Mouse (Mus musculus): Measurements from ENCODE around the gene Clybl. TPM values are rescaled to one million over a fixed set of nuclear protein-coding genes. Genes with fewer than 3 reads are reported as not detected.
A peak's percentile ranks its signal among the peaks of the same experiment; 100 is the strongest.

Clybl gene
- total and polyA plus RNA-seq, 2 experiments from 2014 or later = 8.7 to 21.1 TPM

DNA sequence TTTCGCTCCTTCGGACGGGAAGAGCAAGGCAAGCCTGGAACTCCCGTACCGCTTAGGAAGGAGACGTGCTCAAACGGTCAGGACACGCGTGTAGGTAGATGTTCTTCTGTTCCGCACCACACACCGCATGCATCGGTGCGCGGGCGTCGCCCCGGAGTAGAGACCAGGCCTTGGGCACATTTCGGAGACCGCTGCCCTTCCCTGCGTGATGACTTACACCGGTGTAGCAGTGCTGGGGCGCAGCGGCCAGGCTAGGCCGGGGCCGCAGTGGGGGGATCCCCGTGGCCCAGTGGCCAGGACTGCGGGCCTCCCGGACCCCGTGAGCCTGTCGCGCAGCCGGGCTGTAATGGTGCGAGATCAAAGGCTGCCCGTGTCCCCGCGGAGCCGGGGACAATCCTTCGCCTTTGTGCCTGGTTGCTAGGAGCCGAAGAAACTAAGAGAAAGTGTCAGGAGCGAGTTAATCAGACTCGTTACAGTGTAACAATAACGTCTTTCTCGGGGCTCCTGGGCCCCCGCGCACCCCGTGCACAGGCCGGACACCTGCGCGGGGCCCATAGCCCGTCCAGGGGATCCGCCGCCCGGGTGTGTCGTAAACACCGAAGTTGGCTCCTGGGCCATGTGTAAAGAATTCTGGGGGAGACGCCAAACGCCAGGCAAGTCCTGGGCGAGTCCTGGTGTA is 225.2 kb downstream of the Clybl start:
- Histone ChIP-seq H3K36me3 (ENCODE audit: insufficient read depth, low read length) (no peaks in the 10 kb centered on the region), H3K9ac (replicated peaks; ENCODE audit: low read length, poor library complexity, severe bottlenecking) (peak overlapping the region; percentile 29; the same call in 1 of the 2 replicates), H3K9me3 (ENCODE audit: low read length) (no peaks in the 10 kb centered on the region), H3K4me1 (ENCODE audit: insufficient read depth, low read length) (peaks cover 5% of the 10 kb centered on the region; the same call in 1 of the 2 replicates), H3K4me3 (ENCODE audit: low read depth, low read length) (peak overlapping the region; percentile 25), H3K4me2 (ENCODE audit: low read depth, low read length, poor library complexity, severe bottlenecking) (peak overlapping the region; percentile 54), H3K27ac (ENCODE audit: low read depth, low read length) (no peak overlapping the region), H3K27me3 (ENCODE audit: insufficient read depth, low read length) (peaks cover 68% of the 10 kb centered on the region)
- WGBS = 3% methylated on average over 58 of the region's 58 CpGs
- peak; percentile 52 for ATAC-seq (ENCODE audit: low FRiP score)
- TF ChIP-seq CTCF (IDR thresholded peaks at IDR 0.05) = no peak
- no peak for DNase-seq (ENCODE audit: low spot score)

- no peak for TF ChIP-seq CTCF (IDR thresholded peaks at IDR 0.05)
- no peaks in the 10 kb centered on the region for H3K9me3 ChIP-seq (ENCODE audit: low read length)
- WGBS = 76% methylated on average over 2 of the region's 2 CpGs
- no peak overlapping the region for H3K9ac ChIP-seq (replicated peaks; ENCODE audit: low read length, poor library complexity, severe bottlenecking)
- no peak overlapping the region for H3K27ac ChIP-seq (ENCODE audit: low read depth, low read length)
- no peaks in the 10 kb centered on the region for H3K36me3 ChIP-seq (ENCODE audit: insufficient read depth, low read length)
- DNase-seq (ENCODE audit: low spot score) (no peak), ATAC-seq (ENCODE audit: low FRiP score) (no peak)
- H3K4me2 ChIP-seq (ENCODE audit: low read depth, low read length, poor library complexity, severe bottlenecking) = no peak overlapping the region
- no peak overlapping the region for H3K4me3 ChIP-seq (ENCODE audit: low read depth, low read length)
- peaks cover 20% of the 10 kb centered on the region for H3K27me3 ChIP-seq (ENCODE audit: insufficient read depth, low read length)
- no peaks in the 10 kb centered on the region for H3K4me1 ChIP-seq (ENCODE audit: insufficient read depth, low read length)
Observed at GRCm38 (mm10) chr14:122412841-122413541, 231.5 kb downstream of the Clybl start.

- Histone ChIP-seq H3K27ac (ENCODE audit: low read depth, low read length) (no peak overlapping the region), H3K36me3 (ENCODE audit: insufficient read depth, low read length) (no peaks in the 10 kb centered on the region), H3K4me2 (ENCODE audit: low read depth, low read length, poor library complexity, severe bottlenecking) (no peak overlapping the region), H3K4me1 (ENCODE audit: insufficient read depth, low read length) (no peaks in the 10 kb centered on the region), H3K9ac (replicated peaks; ENCODE audit: low read length, poor library complexity, severe bottlenecking) (no peak overlapping the region), H3K27me3 (ENCODE audit: insufficient read depth, low read length) (peaks cover 15% of the 10 kb centered on the region), H3K4me3 (ENCODE audit: low read depth, low read length) (no peak overlapping the region), H3K9me3 (ENCODE audit: low read length) (no peaks in the 10 kb centered on the region)
- DNase-seq (ENCODE audit: low spot score) (no peak), ATAC-seq (ENCODE audit: low FRiP score) (no peak)
- 93% methylated on average over 2 of the region's 2 CpGs for WGBS
- no peak for TF ChIP-seq CTCF (IDR thresholded peaks at IDR 0.05)
Observed at GRCm38 (mm10) chr14:122413542-122413928, 232.0 kb downstream of the Clybl start.

- TF ChIP-seq CTCF (IDR thresholded peaks at IDR 0.05) = no peak
- H3K9ac ChIP-seq (replicated peaks; ENCODE audit: low read length, poor library complexity, severe bottlenecking) = no peak overlapping the region
- no peak overlapping the region for H3K4me2 ChIP-seq (ENCODE audit: low read depth, low read length, poor library complexity, severe bottlenecking)
- H3K4me3 ChIP-seq (ENCODE audit: low read depth, low read length) = no peak overlapping the region
- no peaks in the 10 kb centered on the region for H3K36me3 ChIP-seq (ENCODE audit: insufficient read depth, low read length)
- no peaks in the 10 kb centered on the region for H3K9me3 ChIP-seq (ENCODE audit: low read length)
- H3K27me3 ChIP-seq (ENCODE audit: insufficient read depth, low read length) = peaks cover 12% of the 10 kb centered on the region; the same call in 1 of the 2 replicates
- ATAC-seq (ENCODE audit: low FRiP score) = no peak
- no peak overlapping the region for H3K27ac ChIP-seq (ENCODE audit: low read depth, low read length)
- no peaks in the 10 kb centered on the region for H3K4me1 ChIP-seq (ENCODE audit: insufficient read depth, low read length)
- WGBS = 98% methylated on average over 2 of the region's 2 CpGs
- no peak for DNase-seq (ENCODE audit: low spot score)
Observed at GRCm38 (mm10) chr14:122414786-122415185, 233.3 kb downstream of the Clybl start.

DNA sequence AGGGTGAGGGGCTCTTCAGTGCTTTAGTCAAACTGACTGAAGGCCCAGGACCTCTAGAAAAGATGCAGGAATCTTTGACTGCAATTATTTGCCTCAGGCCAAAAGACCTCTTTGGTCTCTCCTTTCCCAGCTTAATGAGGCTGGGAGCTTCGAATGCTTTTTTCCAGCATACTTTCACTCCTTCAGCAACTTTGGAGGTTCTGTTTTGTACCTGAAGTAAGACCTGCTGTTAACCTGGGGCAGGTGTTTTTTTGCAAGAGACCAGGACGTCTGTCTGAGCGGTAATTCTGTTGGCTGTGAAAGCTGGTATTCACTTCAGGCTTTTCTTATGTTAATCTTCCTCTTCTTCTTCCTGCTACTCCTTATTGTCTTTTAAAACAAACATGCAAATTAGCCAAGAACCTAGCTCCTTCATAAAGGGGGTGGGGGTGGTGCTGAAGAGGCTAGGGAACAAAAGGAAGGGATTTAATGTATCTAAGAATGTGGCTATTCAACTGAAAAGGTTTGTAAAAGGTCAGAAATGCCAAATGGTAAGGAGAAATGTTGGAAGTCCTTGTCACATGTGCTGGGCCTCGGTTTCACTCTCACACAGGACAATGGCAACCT is 234.8 kb downstream of the Clybl start:
- Histone ChIP-seq H3K9me3 (ENCODE audit: low read length) (no peaks in the 10 kb centered on the region), H3K27me3 (ENCODE audit: insufficient read depth, low read length) (no peaks in the 10 kb centered on the region; the same call in 1 of the 2 replicates), H3K36me3 (ENCODE audit: insufficient read depth, low read length) (no peaks in the 10 kb centered on the region), H3K4me2 (ENCODE audit: low read depth, low read length, poor library complexity, severe bottlenecking) (no peak overlapping the region), H3K4me3 (ENCODE audit: low read depth, low read length) (no peak overlapping the region), H3K27ac (ENCODE audit: low read depth, low read length) (no peak overlapping the region), H3K4me1 (ENCODE audit: insufficient read depth, low read length) (no peaks in the 10 kb centered on the region), H3K9ac (replicated peaks; ENCODE audit: low read length, poor library complexity, severe bottlenecking) (no peak overlapping the region)
- 24% methylated on average over 4 of the region's 4 CpGs for WGBS
- no peak for TF ChIP-seq CTCF (IDR thresholded peaks at IDR 0.05)
- no peak for ATAC-seq (ENCODE audit: low FRiP score)
- no peak for DNase-seq (ENCODE audit: low spot score)

DNA sequence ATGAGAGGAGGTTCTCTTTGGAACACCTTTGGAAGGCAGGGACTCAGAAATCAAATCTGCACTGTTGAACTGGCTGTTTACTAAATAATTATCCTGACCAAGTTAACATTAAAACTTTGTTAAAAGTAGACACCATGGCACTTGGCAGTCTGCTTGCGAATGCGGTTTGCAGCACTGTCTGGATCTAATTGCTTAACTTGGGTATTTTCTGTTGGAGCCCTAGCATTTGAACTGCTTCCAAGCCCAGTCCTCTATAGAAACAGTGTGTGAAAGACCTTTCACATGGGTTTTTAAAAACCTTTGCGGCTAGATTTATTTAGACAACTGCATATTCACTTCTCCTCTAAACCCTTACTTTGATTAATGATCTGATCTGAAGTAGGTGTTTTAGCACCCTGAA is 242.9 kb downstream of the Clybl start:
- H3K9ac ChIP-seq (replicated peaks; ENCODE audit: low read length, poor library complexity, severe bottlenecking) = no peak overlapping the region
- no peak overlapping the region for H3K27ac ChIP-seq (ENCODE audit: low read depth, low read length)
- no peak overlapping the region for H3K4me3 ChIP-seq (ENCODE audit: low read depth, low read length)
- H3K4me2 ChIP-seq (ENCODE audit: low read depth, low read length, poor library complexity, severe bottlenecking) = no peak overlapping the region
- ATAC-seq (ENCODE audit: low FRiP score) (no peak), DNase-seq (ENCODE audit: low spot score) (peak; percentile 27)
- no peaks in the 10 kb centered on the region for H3K27me3 ChIP-seq (ENCODE audit: insufficient read depth, low read length)
- no peaks in the 10 kb centered on the region for H3K36me3 ChIP-seq (ENCODE audit: insufficient read depth, low read length)
- H3K4me1 ChIP-seq (ENCODE audit: insufficient read depth, low read length) = no peaks in the 10 kb centered on the region
- no peak for TF ChIP-seq CTCF (IDR thresholded peaks at IDR 0.05)
- H3K9me3 ChIP-seq (ENCODE audit: low read length) = no peaks in the 10 kb centered on the region
- 81% methylated on average over 3 of the region's 3 CpGs for WGBS

Measured in midbrain, postnatal 0 days (tissue).